Mouse (Mus musculus): ENCODE data around the gene Snapc3. TPM values are rescaled to one million over a fixed set of nuclear protein-coding genes. Genes with fewer than 3 reads are reported as not detected.

The Snapc3 gene
- polyA plus RNA-seq (2016; fragmentation: Nextera tagmentation; extraction: Ambion mirVana): 53.4 and 56.5 TPM in 2 replicates

DNA sequence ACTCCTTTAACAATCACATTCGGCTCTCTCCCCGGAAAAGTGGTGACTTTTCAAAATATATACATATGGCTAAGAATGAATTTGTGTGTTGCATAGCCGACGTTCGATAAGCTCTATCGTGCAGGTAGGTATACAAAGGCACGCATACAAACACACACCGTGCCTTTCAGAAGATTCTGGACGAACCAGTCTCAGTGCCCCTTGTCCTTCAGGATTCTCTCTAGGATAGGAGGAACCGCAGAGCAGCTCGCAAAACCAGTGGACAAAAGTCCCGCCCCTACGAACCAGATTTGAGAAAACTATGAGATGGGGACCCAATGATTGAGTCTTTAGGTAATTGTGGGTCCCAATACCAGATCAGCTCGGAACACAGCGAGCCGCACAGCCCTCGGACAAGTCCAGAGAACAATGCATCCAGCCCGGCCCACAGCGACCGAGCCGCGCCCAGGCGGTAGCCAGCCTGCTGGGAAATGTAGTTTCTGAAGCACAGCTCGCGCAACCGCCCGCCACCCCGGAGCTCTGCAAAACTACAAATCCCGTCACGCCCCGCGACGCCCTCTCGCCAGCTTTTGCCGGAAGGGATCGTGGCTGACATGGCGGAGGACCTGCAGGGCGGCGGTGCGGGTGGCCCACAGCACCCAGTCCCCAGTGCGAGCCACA, at the start of gene Snapc3:
Snapc3 (plus strand) TSS at position 565 of the 660 bp plus-strand sequence.
- WGBS: 3% methylated on average over 41 of the region's 41 CpGs
- peak within 1 kb of the TSS; percentile 95 for H3K27ac ChIP-seq
- H3K4me3 ChIP-seq: peak within 1 kb of the TSS; percentile 92
- H3K9me3 ChIP-seq (replicated peaks): peaks cover 3% of the 10 kb centered on the region; the same call in 1 of the 2 replicates
- H3K4me1 ChIP-seq: peaks cover 12% of the 10 kb centered on the region
- no peaks in the 10 kb centered on the region for H3K27me3 ChIP-seq (ENCODE audit: low read depth, poor library complexity, severe bottlenecking)
- H3K36me3 ChIP-seq: peaks cover 26% of the 10 kb centered on the region
- peak; percentile 98 for DNase-seq (ENCODE audit: low spot score)

DNA sequence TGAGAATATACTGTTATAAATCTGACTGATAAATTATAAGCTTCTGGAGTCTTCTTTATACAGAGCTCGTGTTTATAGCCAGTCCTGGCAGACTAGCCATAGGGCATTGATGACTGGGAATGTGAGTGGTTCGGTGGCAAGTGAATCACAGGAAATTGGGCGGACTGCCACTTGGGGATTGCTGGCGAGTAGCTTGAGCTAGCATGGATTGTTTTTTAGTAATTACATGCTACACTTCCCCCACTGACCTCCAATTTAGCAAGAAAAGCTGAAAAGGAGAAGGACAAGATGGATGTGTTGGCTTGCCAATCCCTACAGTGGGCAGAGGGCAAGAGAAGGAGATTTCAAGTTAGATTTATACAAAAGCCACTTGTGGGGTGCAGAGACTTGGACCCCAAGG, 44.1 kb upstream of the Snapc3 start:
- H3K9me3 ChIP-seq (replicated peaks): no peaks in the 10 kb centered on the region
- no peak for DNase-seq (ENCODE audit: low spot score)
- H3K36me3 ChIP-seq: no peaks in the 10 kb centered on the region
- H3K4me1 ChIP-seq: no peaks in the 10 kb centered on the region
- no peaks in the 10 kb centered on the region for H3K27me3 ChIP-seq (ENCODE audit: low read depth, poor library complexity, severe bottlenecking)
- 76% methylated on average over 4 of the region's 4 CpGs for WGBS
- H3K27ac ChIP-seq: no peak overlapping the region
- H3K4me3 ChIP-seq: no peak overlapping the region

DNA sequence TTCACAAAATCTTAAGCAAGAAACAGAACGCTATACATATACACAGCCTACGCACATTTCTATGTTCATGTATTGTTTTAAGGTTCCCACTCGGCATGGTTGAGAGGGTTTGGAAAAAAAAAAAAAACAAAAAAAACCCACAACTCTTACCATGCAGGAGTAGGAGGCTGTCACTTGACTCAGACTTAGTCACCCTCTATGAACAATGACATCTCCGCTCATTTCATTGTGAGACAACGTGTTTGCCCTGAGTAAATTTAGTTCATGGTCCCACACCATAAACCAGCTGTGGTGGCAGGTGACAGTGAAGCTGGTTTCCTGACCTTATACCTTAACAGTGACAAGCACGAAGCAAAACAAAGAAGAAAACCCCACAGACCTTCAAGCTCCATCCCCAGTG, 41.9 kb upstream of the Snapc3 start:
- no peaks in the 10 kb centered on the region for H3K4me1 ChIP-seq
- H3K36me3 ChIP-seq: no peaks in the 10 kb centered on the region
- no peaks in the 10 kb centered on the region for H3K9me3 ChIP-seq (replicated peaks)
- WGBS: 93% methylated on average over 6 of the region's 6 CpGs
- no peak for DNase-seq (ENCODE audit: low spot score)
- H3K27me3 ChIP-seq (ENCODE audit: low read depth, poor library complexity, severe bottlenecking): no peaks in the 10 kb centered on the region
- no peak overlapping the region for H3K4me3 ChIP-seq
- no peak overlapping the region for H3K27ac ChIP-seq

DNA sequence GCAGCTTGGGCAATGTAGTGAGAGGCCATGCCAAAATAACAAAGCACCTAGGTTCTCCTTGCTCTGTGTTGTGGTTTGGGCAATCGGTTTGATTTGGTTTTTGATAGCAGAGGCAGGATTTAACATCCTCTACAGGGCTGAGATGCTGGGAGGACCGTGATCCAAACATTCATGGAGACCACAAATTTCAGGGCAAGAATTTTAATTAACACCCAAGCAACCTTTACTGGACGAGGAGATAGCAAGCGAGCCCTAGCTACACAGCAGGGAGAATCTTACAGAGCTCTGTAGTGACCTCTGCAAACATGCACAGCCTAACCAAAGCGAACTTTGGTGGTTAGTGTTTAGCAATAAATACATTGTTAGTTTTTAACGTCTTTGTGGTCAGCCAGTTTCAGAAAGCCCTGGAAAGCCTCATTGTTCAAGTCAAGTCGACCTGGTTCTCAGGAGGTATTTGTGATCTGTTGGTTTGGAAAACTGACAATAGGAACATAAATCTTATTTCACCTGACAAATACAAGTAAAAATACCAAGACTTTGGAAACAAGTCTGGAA, 41.0 kb upstream of the Snapc3 start:
- H3K27me3 ChIP-seq (ENCODE audit: low read depth, poor library complexity, severe bottlenecking): no peaks in the 10 kb centered on the region
- no peak overlapping the region for H3K4me3 ChIP-seq
- H3K36me3 ChIP-seq: no peaks in the 10 kb centered on the region
- no peak overlapping the region for H3K27ac ChIP-seq
- H3K4me1 ChIP-seq: no peaks in the 10 kb centered on the region
- no peaks in the 10 kb centered on the region for H3K9me3 ChIP-seq (replicated peaks)
- DNase-seq (ENCODE audit: low spot score): no peak
- 79% methylated on average over 7 of the region's 7 CpGs for WGBS

DNA sequence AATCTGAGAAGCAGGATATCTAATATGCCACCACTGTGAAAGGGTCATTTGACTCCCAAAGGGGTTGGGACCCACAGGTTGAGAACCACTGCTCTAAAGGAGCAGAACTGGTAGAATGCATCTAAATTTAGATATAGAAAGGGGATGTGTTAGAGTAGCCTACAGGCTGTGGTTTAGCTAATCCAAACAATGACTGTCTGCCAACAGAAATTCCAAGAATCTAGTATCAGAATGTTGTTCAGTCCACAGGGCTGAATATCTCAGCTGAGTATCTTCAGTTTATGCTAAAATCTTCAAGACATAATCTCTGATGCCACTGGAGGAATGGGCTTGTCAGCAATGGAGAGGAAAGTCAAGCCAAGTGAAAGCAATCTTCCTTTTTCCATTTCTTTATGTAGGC, 38.5 kb upstream of the Snapc3 start:
- DNase-seq (ENCODE audit: low spot score): no peak
- H3K4me3 ChIP-seq: no peak overlapping the region
- H3K36me3 ChIP-seq: no peaks in the 10 kb centered on the region
- no peak overlapping the region for H3K27ac ChIP-seq
- no peaks in the 10 kb centered on the region for H3K4me1 ChIP-seq
- no peaks in the 10 kb centered on the region for H3K27me3 ChIP-seq (ENCODE audit: low read depth, poor library complexity, severe bottlenecking)
- H3K9me3 ChIP-seq (replicated peaks): no peaks in the 10 kb centered on the region

DNA sequence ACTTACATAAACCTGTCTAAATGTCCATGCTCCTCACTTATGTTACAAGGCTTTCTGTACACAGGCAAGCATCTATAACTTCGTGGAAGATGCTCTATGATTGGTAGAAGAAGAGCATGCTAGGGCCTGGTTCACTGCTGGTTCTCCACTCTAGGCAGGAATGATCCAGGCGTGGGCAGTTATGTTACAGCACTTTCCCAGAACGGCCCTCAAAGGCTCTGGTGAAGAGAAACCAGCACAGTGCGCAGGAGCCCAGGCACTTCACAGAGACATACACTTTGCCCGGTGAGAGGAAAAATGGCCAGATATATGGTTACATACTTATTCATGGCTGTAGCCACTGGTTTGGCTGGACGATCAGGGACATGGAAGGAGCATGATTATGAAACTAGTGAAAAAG, 37.8 kb upstream of the Snapc3 start:
- Histone ChIP-seq H3K4me3 (no peak overlapping the region), H3K9me3 (replicated peaks) (no peaks in the 10 kb centered on the region), H3K36me3 (no peaks in the 10 kb centered on the region), H3K27ac (no peak overlapping the region), H3K4me1 (no peaks in the 10 kb centered on the region), H3K27me3 (ENCODE audit: low read depth, poor library complexity, severe bottlenecking) (no peaks in the 10 kb centered on the region)
- no peak for DNase-seq (ENCODE audit: low spot score)
- 86% methylated on average over 6 of the region's 6 CpGs for WGBS

DNA sequence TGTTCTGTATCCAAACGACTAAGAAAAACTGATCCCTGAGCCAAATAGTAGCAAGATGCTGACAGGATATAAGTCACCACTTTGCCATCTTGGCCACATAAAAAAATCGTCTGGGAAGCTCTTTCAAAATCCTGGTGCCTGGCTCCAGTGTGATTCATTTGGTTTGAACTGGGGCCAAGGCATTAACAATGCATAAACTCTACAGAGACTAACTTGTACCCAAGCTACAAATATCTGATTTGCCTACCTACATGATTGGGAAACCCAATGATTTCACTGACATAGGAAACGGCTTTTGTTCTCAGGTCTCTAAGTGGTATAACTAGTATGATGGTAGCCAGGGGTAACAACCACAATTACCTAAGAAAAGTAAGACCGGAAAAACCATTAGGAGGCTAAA, 37.3 kb upstream of the Snapc3 start:
- Histone ChIP-seq H3K9me3 (replicated peaks) (no peaks in the 10 kb centered on the region), H3K27me3 (ENCODE audit: low read depth, poor library complexity, severe bottlenecking) (no peaks in the 10 kb centered on the region), H3K4me1 (no peaks in the 10 kb centered on the region), H3K36me3 (no peaks in the 10 kb centered on the region), H3K4me3 (no peak overlapping the region), H3K27ac (no peak overlapping the region)
- WGBS: 87% methylated on average over 4 of the region's 4 CpGs
- DNase-seq (ENCODE audit: low spot score): no peak

DNA sequence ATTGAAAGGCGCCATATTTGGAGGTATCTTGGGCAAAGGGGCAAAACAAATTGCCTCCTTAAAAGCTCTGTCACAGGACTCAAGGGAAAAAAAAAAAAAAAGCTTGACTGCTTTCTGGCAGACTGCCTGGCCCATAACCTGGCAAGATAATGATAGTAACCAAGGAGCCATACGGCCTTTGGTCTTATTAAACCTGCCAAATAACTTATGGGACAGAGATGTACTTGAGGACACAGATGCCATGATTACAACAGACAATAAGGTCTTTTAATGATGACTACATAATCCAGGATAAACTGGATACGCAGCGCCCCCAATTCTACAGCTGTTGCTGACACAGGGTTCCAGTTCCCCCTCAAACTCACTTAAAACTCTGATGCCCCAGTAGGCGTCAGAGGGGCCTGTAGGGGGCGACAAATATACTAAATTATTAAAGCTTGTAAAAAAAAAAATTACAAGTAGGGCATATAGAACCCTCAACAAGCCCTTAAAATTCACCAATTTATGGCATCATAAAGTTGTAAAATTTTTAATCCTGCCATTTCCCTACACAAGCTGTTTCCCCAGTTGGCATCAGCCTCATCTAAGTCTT, 33.5 kb upstream of the Snapc3 start:
- no peaks in the 10 kb centered on the region for H3K9me3 ChIP-seq (replicated peaks)
- H3K36me3 ChIP-seq: no peaks in the 10 kb centered on the region
- H3K27me3 ChIP-seq (ENCODE audit: low read depth, poor library complexity, severe bottlenecking): no peaks in the 10 kb centered on the region
- no peak for DNase-seq (ENCODE audit: low spot score)
- no peaks in the 10 kb centered on the region for H3K4me1 ChIP-seq
- H3K27ac ChIP-seq: no peak overlapping the region
- no peak overlapping the region for H3K4me3 ChIP-seq
- 62% methylated on average over 6 of the region's 6 CpGs for WGBS

DNA sequence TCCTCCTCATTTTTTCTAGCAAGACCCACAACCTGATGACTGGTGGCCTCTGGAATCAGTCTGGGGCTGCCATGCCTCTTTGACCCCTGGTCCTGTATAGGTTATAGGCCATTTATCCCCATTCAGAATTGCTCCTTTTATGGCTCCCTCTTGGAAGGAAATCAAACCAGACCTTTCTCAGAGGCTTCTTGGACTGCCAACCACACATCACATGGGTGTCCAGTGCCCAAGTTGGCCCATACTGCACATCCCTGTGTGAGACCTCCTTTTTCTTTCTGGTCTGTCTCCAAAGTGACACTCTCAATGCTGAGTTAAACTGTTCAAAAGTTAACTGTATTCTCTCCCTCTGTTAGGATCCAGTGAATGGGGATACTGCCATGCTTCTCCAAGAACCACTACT, 32.4 kb upstream of the Snapc3 start:
- DNase-seq (ENCODE audit: low spot score): no peak
- no peaks in the 10 kb centered on the region for H3K27me3 ChIP-seq (ENCODE audit: low read depth, poor library complexity, severe bottlenecking)
- no peak overlapping the region for H3K27ac ChIP-seq
- no peaks in the 10 kb centered on the region for H3K9me3 ChIP-seq (replicated peaks)
- H3K4me3 ChIP-seq: no peak overlapping the region
- H3K36me3 ChIP-seq: no peaks in the 10 kb centered on the region
- no peaks in the 10 kb centered on the region for H3K4me1 ChIP-seq

DNA sequence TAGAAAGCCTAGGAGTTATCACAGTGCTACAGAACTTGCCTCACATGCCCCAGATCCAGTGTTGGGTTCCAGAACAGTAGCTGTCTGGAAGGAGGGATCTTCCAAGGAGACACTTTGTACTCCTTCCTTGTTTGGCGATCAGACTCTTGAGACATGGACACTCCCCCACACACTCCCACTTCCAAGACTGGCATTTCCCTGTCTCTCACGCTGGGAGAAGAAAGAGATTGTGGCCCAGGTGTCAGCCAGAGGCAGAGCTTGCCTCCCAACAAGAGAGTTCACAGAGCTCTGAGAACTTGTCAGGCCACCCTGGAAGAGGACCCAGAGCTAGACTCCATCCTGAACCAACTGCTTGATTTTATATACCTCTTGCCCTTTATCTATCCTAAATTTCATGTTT, 27.0 kb upstream of the Snapc3 start:
- no peak for DNase-seq (ENCODE audit: low spot score)
- H3K4me3 ChIP-seq: no peak overlapping the region
- H3K27ac ChIP-seq: no peak overlapping the region
- H3K36me3 ChIP-seq: no peaks in the 10 kb centered on the region
- no peaks in the 10 kb centered on the region for H3K27me3 ChIP-seq (ENCODE audit: low read depth, poor library complexity, severe bottlenecking)
- WGBS: 48% methylated on average over 2 of the region's 2 CpGs
- no peaks in the 10 kb centered on the region for H3K9me3 ChIP-seq (replicated peaks)
- H3K4me1 ChIP-seq: no peaks in the 10 kb centered on the region

DNA sequence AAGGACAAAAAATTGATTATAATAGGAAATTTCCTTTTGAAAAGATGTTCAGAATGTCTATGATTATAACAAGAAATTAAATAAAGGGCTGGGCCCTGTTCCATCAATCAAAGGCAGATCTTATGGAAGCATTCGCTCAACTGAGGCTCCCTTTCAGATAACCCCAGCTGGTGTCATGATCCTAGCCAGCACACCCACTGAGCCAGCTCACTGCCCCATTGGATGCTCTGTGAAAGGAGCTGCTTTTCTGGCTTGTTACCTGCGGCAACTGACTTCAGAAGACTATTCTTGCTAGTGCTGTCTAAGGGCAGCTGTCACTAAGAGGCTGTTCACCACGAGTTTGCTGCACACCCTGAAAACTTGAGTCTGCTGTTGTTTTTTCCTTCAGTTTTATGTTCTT, 25.6 kb upstream of the Snapc3 start:
- WGBS: 30% methylated on average over 3 of the region's 3 CpGs
- H3K4me1 ChIP-seq: no peaks in the 10 kb centered on the region
- H3K4me3 ChIP-seq: no peak overlapping the region
- no peak overlapping the region for H3K27ac ChIP-seq
- no peaks in the 10 kb centered on the region for H3K36me3 ChIP-seq
- H3K27me3 ChIP-seq (ENCODE audit: low read depth, poor library complexity, severe bottlenecking): no peaks in the 10 kb centered on the region
- no peak for DNase-seq (ENCODE audit: low spot score)
- H3K9me3 ChIP-seq (replicated peaks): no peaks in the 10 kb centered on the region

DNA sequence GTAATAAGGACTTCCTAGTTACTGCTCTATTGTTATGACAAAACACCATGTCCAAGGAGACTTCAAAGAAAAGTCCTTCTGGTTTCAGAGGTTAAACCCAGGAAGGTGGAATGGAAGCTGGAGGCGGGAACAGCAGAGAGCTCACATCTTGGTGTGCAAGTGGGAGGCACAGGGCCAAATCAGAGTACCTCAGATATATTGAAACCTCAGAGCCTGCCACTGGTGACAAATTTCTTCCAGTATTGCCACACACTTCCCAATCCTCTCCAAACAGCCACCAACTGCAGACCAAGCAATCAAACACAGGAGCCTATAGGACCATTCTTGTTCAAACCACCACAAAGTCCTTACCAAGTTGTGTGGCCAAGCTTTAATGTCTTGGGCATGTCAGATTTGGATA, 23.8 kb upstream of the Snapc3 start:
- H3K4me1 ChIP-seq: no peaks in the 10 kb centered on the region
- no peak for DNase-seq (ENCODE audit: low spot score)
- no peaks in the 10 kb centered on the region for H3K9me3 ChIP-seq (replicated peaks)
- H3K27me3 ChIP-seq (ENCODE audit: low read depth, poor library complexity, severe bottlenecking): no peaks in the 10 kb centered on the region
- WGBS: 89% methylated on average over 1 of the region's 1 CpGs
- H3K36me3 ChIP-seq: no peaks in the 10 kb centered on the region
- H3K27ac ChIP-seq: no peak overlapping the region
- H3K4me3 ChIP-seq: no peak overlapping the region

DNA sequence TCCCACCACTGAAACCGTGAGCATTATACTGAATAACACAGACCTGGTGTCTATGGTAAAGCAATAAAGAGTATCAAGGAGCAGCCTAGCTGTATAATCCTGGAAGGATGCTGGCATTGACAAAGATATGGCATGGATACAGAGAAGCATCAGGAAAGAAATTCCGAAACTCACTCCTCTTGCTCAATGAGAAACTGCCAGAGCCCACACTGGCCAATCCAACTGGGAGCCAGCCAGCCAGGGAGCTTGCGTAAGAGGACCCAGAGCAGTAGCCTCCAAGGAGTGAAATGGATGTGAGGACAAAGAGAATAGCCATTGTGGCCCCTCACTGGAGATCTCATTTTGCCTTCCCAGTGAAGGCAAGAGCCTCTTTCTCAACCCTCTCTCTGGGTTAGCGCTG, 21.2 kb upstream of the Snapc3 start:
- no peak for DNase-seq (ENCODE audit: low spot score)
- no peaks in the 10 kb centered on the region for H3K9me3 ChIP-seq (replicated peaks)
- WGBS: 93% methylated on average over 4 of the region's 4 CpGs
- H3K4me3 ChIP-seq: no peak overlapping the region
- H3K27me3 ChIP-seq (ENCODE audit: low read depth, poor library complexity, severe bottlenecking): no peaks in the 10 kb centered on the region
- H3K36me3 ChIP-seq: no peaks in the 10 kb centered on the region
- H3K27ac ChIP-seq: no peak overlapping the region
- H3K4me1 ChIP-seq: no peaks in the 10 kb centered on the region
